Mouse (Mus musculus) hindbrain, embryonic 12.5 days (tissue): ENCODE measurements around the gene Dnah11. TPM values are rescaled to one million over a fixed set of nuclear protein-coding genes. Genes with fewer than 3 reads are reported as not detected.

ENCODE experiments used
- ATAC-seq: fragments of 200-750 bp; cut with Nextera tagmentation; 2 replicates; pipeline ENCODE4 v1.8.0; 2017; ENCODE audit warnings: moderate TSS enrichment; ENCODE audit not compliant: low FRiP score
- H3K27ac ChIP-seq: fragments of 300-500 bp; sonication (generic); 2 replicates; pipeline ENCODE4 v1.5.1; 2016; ENCODE audit warnings: mild to moderate bottlenecking
- H3K27me3 ChIP-seq: fragments of 300-500 bp; sonication (generic); 2 replicates; pipeline ENCODE4 v1.6.1; 2016; ENCODE audit warnings: mild to moderate bottlenecking
- H3K36me3 ChIP-seq: fragments of 300-500 bp; sonication (generic); 2 replicates; pipeline ENCODE4 v1.6.1; 2016; ENCODE audit warnings: mild to moderate bottlenecking
- H3K4me1 ChIP-seq: fragments of 300-500 bp; sonication (generic); 2 replicates; pipeline ENCODE4 v1.6.1; 2016
- H3K4me2 ChIP-seq: fragments of 300-500 bp; sonication (generic); replicated peaks from 2 replicates; pipeline ENCODE4 v1.6.1; 2016; ENCODE audit warnings: mild to moderate bottlenecking
- H3K4me3 ChIP-seq: fragments of 300-500 bp; sonication (generic); 2 replicates; pipeline ENCODE4 v1.5.1; 2016; ENCODE audit warnings: mild to moderate bottlenecking
- H3K9ac ChIP-seq: fragments of 300-500 bp; sonication (generic); 2 replicates; pipeline ENCODE4 v1.6.1; 2016; ENCODE audit warnings: mild to moderate bottlenecking, moderate library complexity
- H3K9me3 ChIP-seq: fragments of 300-500 bp; sonication (generic); replicated peaks from 2 replicates; pipeline ENCODE4 v1.6.1; 2016; ENCODE audit warnings: mild to moderate bottlenecking
- WGBS: fragments of 180-500 bp; shearing (Covaris S2); methylation state at CpG from one replicate; pipeline ENCODE4 v1.1.7; 2016; 5-methylcytosine and 5-hydroxymethylcytosine counted together
- polyA plus RNA-seq: library from polyadenylated mRNA; unstranded; fragments of >200 nt; fragmentation: Nextera tagmentation; extraction: Ambion mirVana; gene quantifications from 2 replicates; pipeline ENCODE4 v1.2.1, GENCODE M21; 2016

Gene Dnah11
- polyA plus RNA-seq, 1 experiment from 2014 or later: 0.27 TPM

GRCm38 (mm10) chr12:118084134-118084533 lies 114.7 kb downstream of the Dnah11 start:
- H3K4me1 ChIP-seq: no peaks in the 10 kb centered on the region
- no peak overlapping the region for H3K4me2 ChIP-seq
- H3K36me3 ChIP-seq: no peaks in the 10 kb centered on the region
- no peaks in the 10 kb centered on the region for H3K9me3 ChIP-seq
- no peak overlapping the region for H3K4me3 ChIP-seq
- no peaks in the 10 kb centered on the region for H3K27me3 ChIP-seq
- 74% methylated on average over 5 of the region's 5 CpGs for WGBS
- no peak overlapping the region for H3K9ac ChIP-seq
- no peak overlapping the region for H3K27ac ChIP-seq
- ATAC-seq: no peak

- Histone ChIP-seq H3K4me3 (no peak overlapping the region), H3K27me3 (no peaks in the 10 kb centered on the region), H3K9ac (no peak overlapping the region), H3K4me2 (no peak overlapping the region), H3K4me1 (no peaks in the 10 kb centered on the region), H3K36me3 (no peaks in the 10 kb centered on the region), H3K27ac (no peak overlapping the region), H3K9me3 (no peaks in the 10 kb centered on the region)
- ATAC-seq: no peak
- 90% methylated on average over 6 of the region's 6 CpGs for WGBS
These were observed 118.4 kb downstream of the Dnah11 start for GRCm38 (mm10) chr12:118080441-118080840.

GRCm38 (mm10) chr12:118078434-118078989 lies 120.3 kb downstream of the Dnah11 start:
- H3K4me2 ChIP-seq: no peak overlapping the region
- no peak overlapping the region for H3K27ac ChIP-seq
- ATAC-seq: no peak
- H3K4me3 ChIP-seq: no peak overlapping the region
- no peaks in the 10 kb centered on the region for H3K4me1 ChIP-seq
- no peaks in the 10 kb centered on the region for H3K9me3 ChIP-seq
- H3K9ac ChIP-seq: no peak overlapping the region
- H3K27me3 ChIP-seq: no peaks in the 10 kb centered on the region
- 81% methylated on average over 9 of the region's 9 CpGs for WGBS
- H3K36me3 ChIP-seq: no peaks in the 10 kb centered on the region

- 84% methylated on average over 3 of the region's 3 CpGs for WGBS
- ATAC-seq: no peak
- no peak overlapping the region for H3K9ac ChIP-seq
- H3K4me3 ChIP-seq: no peak overlapping the region
- H3K9me3 ChIP-seq: no peaks in the 10 kb centered on the region
- no peaks in the 10 kb centered on the region for H3K4me1 ChIP-seq
- no peaks in the 10 kb centered on the region for H3K27me3 ChIP-seq
- H3K4me2 ChIP-seq: no peak overlapping the region
- no peak overlapping the region for H3K27ac ChIP-seq
- no peaks in the 10 kb centered on the region for H3K36me3 ChIP-seq
These were observed 122.0 kb downstream of the Dnah11 start for GRCm38 (mm10) chr12:118076802-118077201.

GRCm38 (mm10) chr12:118072181-118072872 lies 126.5 kb downstream of the Dnah11 start:
- H3K9me3 ChIP-seq: no peaks in the 10 kb centered on the region
- H3K9ac ChIP-seq: no peak overlapping the region
- no peak overlapping the region for H3K27ac ChIP-seq
- no peaks in the 10 kb centered on the region for H3K36me3 ChIP-seq
- H3K27me3 ChIP-seq: no peaks in the 10 kb centered on the region
- ATAC-seq: no peak
- 76% methylated on average over 3 of the region's 3 CpGs for WGBS
- H3K4me3 ChIP-seq: no peak overlapping the region
- no peaks in the 10 kb centered on the region for H3K4me1 ChIP-seq
- no peak overlapping the region for H3K4me2 ChIP-seq

- no peaks in the 10 kb centered on the region for H3K4me1 ChIP-seq
- no peak overlapping the region for H3K9ac ChIP-seq
- H3K9me3 ChIP-seq: no peaks in the 10 kb centered on the region
- no peak overlapping the region for H3K4me3 ChIP-seq
- no peaks in the 10 kb centered on the region for H3K27me3 ChIP-seq
- H3K36me3 ChIP-seq: no peaks in the 10 kb centered on the region
- no peak overlapping the region for H3K4me2 ChIP-seq
- no peak for ATAC-seq
- H3K27ac ChIP-seq: no peak overlapping the region
- WGBS: 87% methylated on average over 1 of the region's 1 CpGs
These were observed 127.2 kb downstream of the Dnah11 start for GRCm38 (mm10) chr12:118071667-118072066.

GRCm38 (mm10) chr12:118068785-118069184 lies 130.1 kb downstream of the Dnah11 start:
- Histone ChIP-seq H3K27ac (no peak overlapping the region), H3K9ac (no peak overlapping the region), H3K4me2 (no peak overlapping the region), H3K9me3 (no peaks in the 10 kb centered on the region), H3K27me3 (no peaks in the 10 kb centered on the region), H3K36me3 (no peaks in the 10 kb centered on the region), H3K4me3 (no peak overlapping the region), H3K4me1 (no peaks in the 10 kb centered on the region)
- no peak for ATAC-seq
- WGBS: 87% methylated on average over 4 of the region's 4 CpGs

- no peaks in the 10 kb centered on the region for H3K4me1 ChIP-seq
- H3K9ac ChIP-seq: no peak overlapping the region
- H3K4me2 ChIP-seq: no peak overlapping the region
- WGBS: 90% methylated on average over 6 of the region's 6 CpGs
- H3K36me3 ChIP-seq: no peaks in the 10 kb centered on the region
- no peaks in the 10 kb centered on the region for H3K9me3 ChIP-seq
- ATAC-seq: no peak
- no peaks in the 10 kb centered on the region for H3K27me3 ChIP-seq
- H3K4me3 ChIP-seq: no peak overlapping the region
- H3K27ac ChIP-seq: no peak overlapping the region
These were observed 136.5 kb downstream of the Dnah11 start for GRCm38 (mm10) chr12:118062343-118062742.

GRCm38 (mm10) chr12:118056876-118057275 lies 142.0 kb downstream of the Dnah11 start:
- H3K27me3 ChIP-seq: no peaks in the 10 kb centered on the region
- no peaks in the 10 kb centered on the region for H3K4me1 ChIP-seq
- ATAC-seq: no peak
- no peaks in the 10 kb centered on the region for H3K9me3 ChIP-seq
- no peak overlapping the region for H3K4me2 ChIP-seq
- H3K9ac ChIP-seq: no peak overlapping the region
- H3K36me3 ChIP-seq: no peaks in the 10 kb centered on the region
- 75% methylated on average over 10 of the region's 10 CpGs for WGBS
- H3K27ac ChIP-seq: no peak overlapping the region
- no peak overlapping the region for H3K4me3 ChIP-seq

- Histone ChIP-seq H3K36me3 (no peaks in the 10 kb centered on the region), H3K4me3 (no peak overlapping the region), H3K27me3 (no peaks in the 10 kb centered on the region), H3K9me3 (no peaks in the 10 kb centered on the region), H3K4me1 (no peaks in the 10 kb centered on the region), H3K4me2 (no peak overlapping the region), H3K27ac (no peak overlapping the region), H3K9ac (no peak overlapping the region)
- no peak for ATAC-seq
- 87% methylated on average over 4 of the region's 4 CpGs for WGBS
These were observed 153.5 kb downstream of the Dnah11 start for GRCm38 (mm10) chr12:118045381-118045780.

GRCm38 (mm10) chr12:118043130-118043647 lies 155.7 kb downstream of the Dnah11 start:
- WGBS: 100% methylated on average over 1 of the region's 1 CpGs
- Histone ChIP-seq H3K4me3 (no peak overlapping the region), H3K27ac (no peak overlapping the region), H3K9me3 (no peaks in the 10 kb centered on the region), H3K9ac (no peak overlapping the region), H3K4me2 (no peak overlapping the region), H3K27me3 (no peaks in the 10 kb centered on the region), H3K36me3 (no peaks in the 10 kb centered on the region), H3K4me1 (no peaks in the 10 kb centered on the region)
- ATAC-seq: no peak

GRCm38 (mm10) chr12:118042196-118042595 lies 156.6 kb downstream of the Dnah11 start:
- no peaks in the 10 kb centered on the region for H3K36me3 ChIP-seq
- H3K9me3 ChIP-seq: no peaks in the 10 kb centered on the region
- no peaks in the 10 kb centered on the region for H3K4me1 ChIP-seq
- H3K27ac ChIP-seq: no peak overlapping the region
- H3K9ac ChIP-seq: no peak overlapping the region
- H3K4me3 ChIP-seq: no peak overlapping the region
- ATAC-seq: no peak
- H3K27me3 ChIP-seq: no peaks in the 10 kb centered on the region
- no peak overlapping the region for H3K4me2 ChIP-seq
- 89% methylated on average over 2 of the region's 2 CpGs for WGBS

GRCm38 (mm10) chr12:118034990-118035389 lies 163.9 kb downstream of the Dnah11 start:
- H3K4me3 ChIP-seq: no peak overlapping the region
- ATAC-seq: no peak
- no peak overlapping the region for H3K4me2 ChIP-seq
- no peak overlapping the region for H3K27ac ChIP-seq
- no peaks in the 10 kb centered on the region for H3K4me1 ChIP-seq
- H3K9ac ChIP-seq: no peak overlapping the region
- 74% methylated on average over 1 of the region's 1 CpGs for WGBS
- no peaks in the 10 kb centered on the region for H3K9me3 ChIP-seq
- no peaks in the 10 kb centered on the region for H3K27me3 ChIP-seq
- no peaks in the 10 kb centered on the region for H3K36me3 ChIP-seq
